Mouse (Mus musculus) heart, embryonic 15.5 days (tissue): ENCODE measurements around the gene Cul4a. TPM values are rescaled to one million over a fixed set of nuclear protein-coding genes. Genes with fewer than 3 reads are reported as not detected.
"Not testable (repeated sequence)": the region's sequence is repeated elsewhere in the genome, so short reads cannot be mapped to it uniquely, and the experiment has no call there.

Source experiments
- ATAC-seq: fragments of 200-750 bp; cut with Nextera tagmentation; replicated peaks from 2 replicates; pipeline ENCODE4 v1.8.0; 2017; ENCODE audit warnings: low read depth, moderate TSS enrichment; ENCODE audit not compliant: insufficient number of reproducible peaks, insufficient read depth, low FRiP score
- H3K27ac ChIP-seq: fragments of 300-500 bp; sonication (generic); 2 replicates; pipeline ENCODE4 v1.5.1; 2015; ENCODE audit warnings: mild to moderate bottlenecking, inconsistent platforms
- H3K27me3 ChIP-seq: fragments of 300-500 bp; sonication (generic); 2 replicates; pipeline ENCODE4 v1.6.1; 2015; ENCODE audit warnings: inconsistent platforms
- H3K36me3 ChIP-seq: fragments of 300-500 bp; sonication (generic); 2 replicates; pipeline ENCODE4 v1.6.1; 2015; ENCODE audit warnings: mild to moderate bottlenecking, inconsistent platforms
- H3K4me1 ChIP-seq: fragments of 300-500 bp; sonication (generic); replicated peaks from 2 replicates; pipeline ENCODE4 v1.6.1; 2015; ENCODE audit warnings: inconsistent platforms
- H3K4me2 ChIP-seq: fragments of 300-500 bp; sonication (generic); 2 replicates; pipeline ENCODE4 v1.6.1; 2015; ENCODE audit warnings: inconsistent platforms, mild to moderate bottlenecking, moderate library complexity
- H3K4me3 ChIP-seq: fragments of 300-500 bp; sonication (generic); 2 replicates; pipeline ENCODE4 v1.5.1; 2015; ENCODE audit warnings: mild to moderate bottlenecking, inconsistent platforms
- H3K9ac ChIP-seq: fragments of 300-500 bp; sonication (generic); 2 replicates; pipeline ENCODE4 v1.6.1; 2015; ENCODE audit warnings: mild to moderate bottlenecking, inconsistent platforms
- H3K9me3 ChIP-seq: fragments of 300-500 bp; sonication (generic); replicated peaks from 2 replicates; pipeline ENCODE4 v1.6.1; 2016; ENCODE audit warnings: inconsistent platforms
- WGBS: fragments of 180-500 bp; shearing (Covaris S2); methylation state at CpG from one replicate; pipeline ENCODE4 v1.1.7; 2015; ENCODE audit warnings: mixed read lengths; 5-methylcytosine and 5-hydroxymethylcytosine counted together
- polyA plus RNA-seq: library from polyadenylated mRNA; unstranded; fragments of >200 nt; fragmentation: Nextera tagmentation; extraction: Ambion mirVana; gene quantifications from 2 replicates; pipeline ENCODE4 v1.2.1, GENCODE M21; 2015

Gene Cul4a
- 88.5 and 97.8 TPM in 2 replicates for polyA plus RNA-seq

DNA sequence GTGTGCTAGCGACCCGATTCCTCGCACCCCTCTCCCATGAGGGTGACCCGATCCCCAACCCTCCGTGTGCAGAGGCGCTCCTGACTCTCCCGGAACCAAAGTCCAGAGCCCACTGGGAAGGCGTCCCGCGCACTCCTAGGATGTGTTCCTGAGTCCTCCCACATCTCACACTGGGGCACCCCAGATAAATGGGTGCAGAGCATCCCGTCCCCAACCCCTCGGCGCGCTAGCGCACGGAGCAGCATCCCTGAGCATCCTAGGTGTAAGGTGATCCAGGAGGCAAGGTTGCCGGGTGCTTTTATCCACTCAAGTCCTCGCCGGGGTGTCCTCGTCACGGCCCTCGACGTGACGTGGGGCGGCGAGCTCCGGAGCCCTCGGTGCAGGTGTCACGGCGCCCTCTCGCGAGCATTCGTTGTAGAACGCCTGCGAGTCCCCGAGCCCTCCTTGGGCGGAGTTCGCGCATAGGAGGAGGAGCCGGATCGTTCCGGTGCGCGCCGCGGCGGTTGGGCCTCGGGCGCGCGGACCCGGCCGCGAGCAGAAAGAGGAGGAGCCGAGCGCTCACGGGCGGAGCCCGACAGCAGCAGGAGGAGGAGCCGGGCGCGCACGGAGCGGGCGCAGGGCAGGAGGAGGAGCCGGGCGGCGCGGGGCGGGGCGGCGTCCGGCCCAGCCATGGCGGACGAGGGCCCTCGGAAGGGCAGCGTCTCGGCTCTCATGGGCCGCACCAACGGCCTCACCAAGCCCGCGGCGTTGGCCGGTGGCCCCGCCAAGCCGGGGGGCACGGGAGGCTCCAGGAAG, at the start of gene Cul4a, which contains the start of gene Pcid2:
Gene Cul4a (plus strand): TSS at position 535 of the 795 bp plus-strand sequence.
Gene Pcid2 (minus strand): TSS at position 373 of the 795 bp plus-strand sequence.
- H3K4me3 ChIP-seq, result peak within 1 kb of the TSS; percentile 88
- under 1% methylated on average over 76 of the region's 87 CpGs for WGBS

GRCm38 (mm10) chr8:13057351-13057750, 48.1 kb upstream of the Cul4a start:
- no peak overlapping the region for H3K4me3 ChIP-seq
- H3K27me3 ChIP-seq, result no peaks in the 10 kb centered on the region
- no peaks in the 10 kb centered on the region for H3K4me1 ChIP-seq
- H3K9me3 ChIP-seq, result no peaks in the 10 kb centered on the region
- no peak overlapping the region for H3K27ac ChIP-seq
- H3K4me2 ChIP-seq, result no peak overlapping the region
- 88% methylated on average over 4 of the region's 4 CpGs for WGBS
- no peaks in the 10 kb centered on the region for H3K36me3 ChIP-seq
- no peak overlapping the region for H3K9ac ChIP-seq
- ATAC-seq, result no peak

More for the DNA sequence above, at the start of gene Cul4a, which contains the start of gene Pcid2:
- peak within 1 kb of the TSS; percentile 95 for H3K4me2 ChIP-seq
- peaks cover under 1% of the 10 kb centered on the region; the same call in 1 of the 2 replicates for H3K36me3 ChIP-seq
- H3K4me1 ChIP-seq, result peaks cover 37% of the 10 kb centered on the region
- no peaks in the 10 kb centered on the region for H3K9me3 ChIP-seq
- H3K27ac ChIP-seq, result peak within 1 kb of the TSS; percentile 97
- H3K9ac ChIP-seq, result peak within 1 kb of the TSS; percentile 95
- ATAC-seq, result peak; percentile 95
- H3K27me3 ChIP-seq, result no peaks in the 10 kb centered on the region

DNA sequence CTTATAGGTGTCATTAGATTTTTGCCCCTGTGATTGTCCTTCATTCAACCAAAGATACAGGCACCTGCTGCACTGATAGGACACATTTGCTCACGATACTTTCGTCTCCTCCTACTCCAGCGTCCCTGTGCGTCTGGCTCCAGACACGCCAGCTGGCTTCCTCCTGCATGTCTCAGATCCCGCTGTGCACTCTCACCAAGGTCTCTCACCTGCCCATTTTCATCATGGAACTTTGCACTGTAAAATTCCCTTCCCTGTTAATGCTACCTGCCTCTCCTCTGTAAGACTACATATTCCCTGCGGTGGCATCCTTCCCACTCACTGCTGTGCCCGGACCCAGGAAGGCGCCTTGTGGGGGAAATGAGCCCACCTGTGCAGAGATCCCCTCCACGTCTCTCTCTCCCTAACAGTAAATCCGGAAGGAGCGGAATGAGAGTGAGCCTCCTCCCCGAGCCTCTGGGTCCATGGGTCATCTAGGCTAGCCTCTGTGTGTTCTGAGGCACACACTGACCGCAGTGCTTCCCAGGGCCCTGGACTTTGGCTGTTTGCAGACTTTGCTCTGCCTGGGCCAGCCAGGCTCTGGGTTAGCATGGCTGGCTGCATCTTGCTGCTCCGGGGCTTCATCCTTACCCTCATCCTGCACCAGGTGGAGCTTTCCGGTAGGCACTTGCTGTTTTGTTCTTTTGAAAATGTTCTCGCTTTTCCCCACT, 44.8 kb upstream of the Cul4a start, which contains the start of gene Proz:
Gene Proz (plus strand): TSS at position 474 of the 710 bp plus-strand sequence.
- 69% methylated on average over 17 of the region's 17 CpGs for WGBS
- Histone ChIP-seq H3K9me3 (no peaks in the 10 kb centered on the region), H3K9ac (no peak within 1 kb of the TSS), H3K4me3 (no peak within 1 kb of the TSS), H3K27me3 (no peaks in the 10 kb centered on the region), H3K4me1 (no peaks in the 10 kb centered on the region), H3K36me3 (no peaks in the 10 kb centered on the region), H3K4me2 (no peak within 1 kb of the TSS), H3K27ac (no peak within 1 kb of the TSS)
- no peak for ATAC-seq

GRCm38 (mm10) chr8:13063112-13063511, 42.3 kb upstream of the Cul4a start:
- Histone ChIP-seq H3K9me3 (no peaks in the 10 kb centered on the region), H3K9ac (no peak overlapping the region), H3K36me3 (no peaks in the 10 kb centered on the region), H3K4me1 (no peaks in the 10 kb centered on the region), H3K4me3 (no peak overlapping the region), H3K27ac (no peak overlapping the region), H3K4me2 (no peak overlapping the region), H3K27me3 (no peaks in the 10 kb centered on the region)
- 71% methylated on average over 16 of the region's 16 CpGs for WGBS
- no peak for ATAC-seq

GRCm38 (mm10) chr8:13073255-13073654, 32.2 kb upstream of the Cul4a start:
- Histone ChIP-seq H3K4me1 (no peaks in the 10 kb centered on the region), H3K9ac (no peak overlapping the region), H3K27ac (no peak overlapping the region), H3K4me2 (no peak overlapping the region), H3K27me3 (no peaks in the 10 kb centered on the region), H3K4me3 (no peak overlapping the region), H3K36me3 (peaks cover 30% of the 10 kb centered on the region), H3K9me3 (no peaks in the 10 kb centered on the region)
- 88% methylated on average over 11 of the region's 11 CpGs for WGBS
- ATAC-seq, result no peak

GRCm38 (mm10) chr8:13075044-13075443, 30.4 kb upstream of the Cul4a start:
- Histone ChIP-seq H3K27ac (no peak overlapping the region), H3K36me3 (peaks cover 48% of the 10 kb centered on the region), H3K4me2 (no peak overlapping the region), H3K27me3 (no peaks in the 10 kb centered on the region), H3K9me3 (no peaks in the 10 kb centered on the region), H3K9ac (no peak overlapping the region), H3K4me1 (no peaks in the 10 kb centered on the region), H3K4me3 (no peak overlapping the region)
- ATAC-seq, result no peak
- WGBS, result 86% methylated on average over 8 of the region's 8 CpGs

GRCm38 (mm10) chr8:13075579-13075978, 29.8 kb upstream of the Cul4a start:
- peaks cover 54% of the 10 kb centered on the region for H3K36me3 ChIP-seq
- H3K9me3 ChIP-seq, H3K4me1 ChIP-seq, H3K4me2 ChIP-seq, H3K27ac ChIP-seq, H3K4me3 ChIP-seq, H3K27me3 ChIP-seq, H3K9ac ChIP-seq, ATAC-seq: not testable (repeated sequence)
- WGBS, result 97% methylated on average over 1 of the region's 1 CpGs

- Histone ChIP-seq H3K4me2 (no peak overlapping the region), H3K4me3 (no peak overlapping the region), H3K4me1 (no peaks in the 10 kb centered on the region), H3K9ac (no peak overlapping the region), H3K27ac (no peak overlapping the region), H3K9me3 (no peaks in the 10 kb centered on the region), H3K36me3 (peaks cover 70% of the 10 kb centered on the region), H3K27me3 (no peaks in the 10 kb centered on the region)
- ATAC-seq, result no peak
- WGBS, result 84% methylated on average over 7 of the region's 7 CpGs
These were observed 27.9 kb upstream of the Cul4a start for GRCm38 (mm10) chr8:13077542-13077941.

DNA sequence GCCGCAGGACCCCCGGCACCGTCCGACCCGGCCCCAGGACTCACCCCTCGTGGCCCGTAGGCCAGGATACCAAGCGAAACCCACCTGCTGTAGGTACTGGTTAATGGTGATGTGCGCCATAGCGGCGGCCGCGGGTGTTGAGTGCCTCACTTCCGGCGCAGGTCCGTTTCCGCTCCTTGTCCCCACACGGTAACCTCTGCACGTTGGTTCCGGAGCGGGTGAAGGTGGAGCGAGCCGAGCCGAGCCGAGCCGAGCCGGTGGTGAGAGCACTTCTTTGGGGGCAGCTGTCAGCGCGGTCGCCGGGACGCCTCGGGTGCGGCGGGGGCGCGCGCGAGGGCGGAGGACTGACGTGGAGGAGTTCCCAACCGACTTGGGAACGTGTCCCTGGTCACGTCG, 732 bp upstream of the Cul4a start:
- H3K27me3 ChIP-seq, result no peaks in the 10 kb centered on the region
- peak overlapping the region; percentile 97 for H3K27ac ChIP-seq
- peak overlapping the region; percentile 88 for H3K9ac ChIP-seq
- H3K4me1 ChIP-seq, result peaks cover 37% of the 10 kb centered on the region
- WGBS, result under 1% methylated on average over 40 of the region's 45 CpGs
- H3K4me3 ChIP-seq, result peak overlapping the region; percentile 88
- peak; percentile 72 for ATAC-seq
- H3K36me3 ChIP-seq, result peaks cover 6% of the 10 kb centered on the region; the same call in 1 of the 2 replicates
- peak overlapping the region; percentile 95 for H3K4me2 ChIP-seq
- H3K9me3 ChIP-seq, result no peaks in the 10 kb centered on the region

- peak overlapping the region; percentile 91 for H3K4me2 ChIP-seq
- no peaks in the 10 kb centered on the region; the same call in 1 of the 2 replicates for H3K36me3 ChIP-seq
- no peaks in the 10 kb centered on the region for H3K9me3 ChIP-seq
- no peaks in the 10 kb centered on the region for H3K27me3 ChIP-seq
- ATAC-seq, result peak; percentile 37
- H3K4me1 ChIP-seq, result peaks cover 37% of the 10 kb centered on the region
- H3K4me3 ChIP-seq, result peak overlapping the region; percentile 88
- peak overlapping the region; percentile 95 for H3K9ac ChIP-seq
- peak overlapping the region; percentile 91 for H3K27ac ChIP-seq
- under 1% methylated on average over 60 of the region's 63 CpGs for WGBS
These were observed 609 bp downstream of the Cul4a start for GRCm38 (mm10) chr8:13105908-13106551.
